Mouse (Mus musculus): ENCODE measurements around the gene Upk3a. TPM values are rescaled to one million over a fixed set of nuclear protein-coding genes. Genes with fewer than 3 reads are reported as not detected.
"Not testable (repeated sequence)": the region's sequence is repeated elsewhere in the genome, so short reads cannot be mapped to it uniquely, and the experiment has no call there.

Gene Upk3a
- polyA plus RNA-seq, 1 experiment from 2014 or later, result 0.47 TPM

DNA sequence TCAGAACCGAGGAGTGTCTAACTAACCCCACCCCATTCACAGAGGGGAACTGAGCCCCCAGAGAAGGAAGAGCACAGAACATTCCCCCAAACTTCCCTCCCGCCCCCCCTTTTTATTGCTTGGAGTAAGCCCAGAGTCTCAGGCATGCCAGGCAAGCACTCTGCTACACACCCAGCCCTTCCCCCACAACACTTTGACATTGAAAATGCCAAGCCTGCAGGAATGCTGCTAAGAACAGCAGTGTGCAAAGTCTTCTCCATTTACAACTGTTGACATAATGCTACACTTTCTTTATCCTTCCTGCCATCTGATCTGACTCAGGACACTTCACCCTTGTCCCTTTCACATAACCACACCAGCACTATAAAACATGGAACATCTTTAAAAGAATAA is 4.3 kb upstream of the Upk3a start:
- H3K36me3 ChIP-seq, result no peaks in the 10 kb centered on the region
- 55% methylated on average over 2 of the region's 2 CpGs for WGBS
- H3K27ac ChIP-seq, result peak overlapping the region; percentile 5; the same call in 1 of the 2 replicates
- peaks cover 23% of the 10 kb centered on the region for H3K27me3 ChIP-seq (ENCODE audit: insufficient read depth, poor library complexity, severe bottlenecking)
- peaks cover 27% of the 10 kb centered on the region for H3K4me1 ChIP-seq (replicated peaks)
- DNase-seq (ENCODE audit: low spot score), result no peak
- H3K9me3 ChIP-seq, result no peaks in the 10 kb centered on the region
- H3K4me3 ChIP-seq, result no peak overlapping the region

DNA sequence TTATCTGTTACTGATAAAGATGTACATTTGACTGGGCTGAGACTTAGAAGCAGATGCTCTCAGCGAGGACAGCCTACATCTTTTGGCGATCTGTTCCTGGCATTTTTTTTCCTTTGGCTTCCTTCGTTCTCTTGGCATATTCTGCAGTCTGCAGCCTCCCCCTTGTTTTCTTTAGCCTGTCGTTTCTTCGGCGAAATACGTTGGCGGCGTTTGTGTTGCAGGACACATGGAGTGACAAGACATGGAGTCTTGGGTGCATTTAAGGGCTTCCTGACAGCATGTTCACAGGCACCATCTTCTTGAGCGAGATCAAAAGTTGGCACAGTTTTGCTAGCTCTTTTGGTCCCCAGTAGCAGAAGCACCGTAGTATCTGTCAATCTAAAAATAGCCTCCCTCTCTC is 1.2 kb upstream of the Upk3a start:
- WGBS, result 88% methylated on average over 11 of the region's 11 CpGs
- peaks cover 33% of the 10 kb centered on the region for H3K27me3 ChIP-seq (ENCODE audit: insufficient read depth, poor library complexity, severe bottlenecking)
- DNase-seq (ENCODE audit: low spot score), result no peak

DNA sequence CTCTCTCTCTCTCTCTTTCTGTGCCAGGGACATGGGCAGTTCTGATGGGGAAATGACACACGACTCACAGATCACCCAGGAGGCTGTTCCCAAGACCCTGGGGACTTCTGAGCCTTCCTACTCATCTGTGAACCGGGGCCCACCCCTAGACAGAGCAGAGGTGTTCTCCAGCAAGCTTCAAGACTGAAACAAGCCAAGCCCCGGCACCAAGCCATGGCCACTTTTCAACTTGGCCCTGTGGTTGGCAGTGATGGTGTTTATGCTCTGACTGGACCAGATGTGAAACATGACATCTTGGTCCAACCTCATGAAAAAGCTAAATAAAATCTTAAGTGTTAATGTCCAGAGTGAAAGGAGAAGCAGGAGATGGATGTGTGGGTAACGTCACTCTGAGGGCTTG is 5.3 kb downstream of the Upk3a start:
- no peak for DNase-seq (ENCODE audit: low spot score)
- 74% methylated on average over 4 of the region's 4 CpGs for WGBS
- peaks cover 19% of the 10 kb centered on the region for H3K27me3 ChIP-seq (ENCODE audit: insufficient read depth, poor library complexity, severe bottlenecking)

More for the DNA sequence above, 1.2 kb upstream of the Upk3a start:
- Histone ChIP-seq H3K4me1 (replicated peaks) (peaks cover 28% of the 10 kb centered on the region), H3K36me3 (no peaks in the 10 kb centered on the region), H3K27ac (no peak overlapping the region), H3K4me3 (no peak overlapping the region), H3K9me3 (no peaks in the 10 kb centered on the region)

DNA sequence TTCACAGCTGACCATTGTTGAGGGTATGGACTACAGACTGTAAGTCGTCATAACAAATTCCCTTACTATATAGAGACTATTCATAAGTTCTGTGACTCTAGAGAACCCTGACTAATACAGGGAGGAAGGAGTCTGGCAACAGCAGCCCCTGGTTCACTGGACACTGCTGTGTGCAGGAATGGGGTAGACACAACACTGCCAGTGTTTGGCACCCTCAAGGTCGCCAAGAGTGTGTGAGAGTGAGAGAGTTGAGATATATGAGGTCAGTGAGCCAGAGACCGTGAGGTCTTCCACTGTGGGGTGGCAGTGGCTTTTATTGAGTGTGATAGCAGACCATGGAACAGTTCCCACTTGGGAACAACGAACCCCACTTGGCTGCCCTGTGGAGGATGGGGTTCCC is 9.3 kb downstream of the Upk3a start:
- Histone ChIP-seq H3K27me3 (ENCODE audit: insufficient read depth, poor library complexity, severe bottlenecking) (peaks cover 2% of the 10 kb centered on the region; the same call in 1 of the 2 replicates), H3K4me3 (no peak overlapping the region), H3K4me1 (replicated peaks) (no peaks in the 10 kb centered on the region), H3K27ac (no peak overlapping the region), H3K9me3 (no peaks in the 10 kb centered on the region), H3K36me3 (no peaks in the 10 kb centered on the region)
- 83% methylated on average over 4 of the region's 4 CpGs for WGBS
- no peak for DNase-seq (ENCODE audit: low spot score)

More for the DNA sequence above, 5.3 kb downstream of the Upk3a start:
- H3K9me3 ChIP-seq, result no peaks in the 10 kb centered on the region
- H3K4me1 ChIP-seq (replicated peaks), result peaks cover 6% of the 10 kb centered on the region
- no peak overlapping the region for H3K4me3 ChIP-seq
- H3K36me3 ChIP-seq, result no peaks in the 10 kb centered on the region
- H3K27ac ChIP-seq, result no peak overlapping the region

DNA sequence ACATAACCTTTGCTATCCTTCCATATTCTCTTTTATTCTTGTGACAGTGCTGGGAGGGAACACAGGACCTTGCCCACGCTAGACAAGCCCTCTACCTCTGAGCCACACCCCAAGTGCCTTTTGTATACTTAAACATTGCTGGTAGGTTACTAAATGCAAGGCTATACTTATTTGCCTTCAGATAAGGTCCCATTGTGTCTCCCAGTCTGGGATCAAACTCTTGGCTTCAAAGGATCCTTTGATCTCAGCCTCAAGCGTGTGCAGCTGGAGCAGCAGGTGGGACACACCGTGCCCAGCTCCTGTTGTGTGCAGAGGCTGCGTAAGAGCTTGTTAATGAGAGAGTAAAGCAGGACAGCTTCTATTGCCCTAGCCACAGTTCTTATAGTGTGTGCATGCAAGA is 10.8 kb downstream of the Upk3a start:
- no peaks in the 10 kb centered on the region for H3K36me3 ChIP-seq
- H3K27me3 ChIP-seq (ENCODE audit: insufficient read depth, poor library complexity, severe bottlenecking), result no peaks in the 10 kb centered on the region
- WGBS, result 56% methylated on average over 4 of the region's 4 CpGs
- no peak overlapping the region for H3K4me3 ChIP-seq
- DNase-seq (ENCODE audit: low spot score), result no peak
- no peaks in the 10 kb centered on the region for H3K9me3 ChIP-seq
- H3K4me1 ChIP-seq (replicated peaks), result no peaks in the 10 kb centered on the region
- no peak overlapping the region for H3K27ac ChIP-seq

DNA sequence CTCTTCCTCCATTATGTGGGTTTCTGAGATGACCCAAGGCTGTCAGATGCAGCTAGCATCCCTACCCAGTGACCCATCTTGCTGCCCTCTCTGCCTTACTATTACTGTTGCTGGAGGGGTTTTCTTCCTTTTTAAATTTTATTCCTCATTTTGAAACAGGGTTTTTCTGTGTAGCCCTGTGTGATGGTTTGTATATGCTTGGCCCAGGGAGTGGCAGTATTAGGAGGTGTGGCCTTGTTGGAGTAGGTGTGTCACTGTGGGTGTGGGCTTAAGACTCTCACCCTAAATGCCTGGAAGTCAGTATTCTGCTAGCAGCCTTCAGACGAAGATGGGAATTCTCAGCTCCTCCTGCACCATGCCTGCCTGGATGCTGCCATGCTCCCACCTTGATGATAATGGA is 11.7 kb downstream of the Upk3a start, which contains the start of gene Fam118a:
Gene Fam118a (plus strand): TSS at position 301 of the 400 bp plus-strand sequence.
- not testable (repeated sequence) for H3K4me1 ChIP-seq (replicated peaks); H3K27me3 ChIP-seq (ENCODE audit: insufficient read depth, poor library complexity, severe bottlenecking); H3K4me3 ChIP-seq; H3K9me3 ChIP-seq; H3K36me3 ChIP-seq; H3K27ac ChIP-seq; DNase-seq (ENCODE audit: low spot score)
- WGBS, result 45% methylated on average over 1 of the region's 1 CpGs

DNA sequence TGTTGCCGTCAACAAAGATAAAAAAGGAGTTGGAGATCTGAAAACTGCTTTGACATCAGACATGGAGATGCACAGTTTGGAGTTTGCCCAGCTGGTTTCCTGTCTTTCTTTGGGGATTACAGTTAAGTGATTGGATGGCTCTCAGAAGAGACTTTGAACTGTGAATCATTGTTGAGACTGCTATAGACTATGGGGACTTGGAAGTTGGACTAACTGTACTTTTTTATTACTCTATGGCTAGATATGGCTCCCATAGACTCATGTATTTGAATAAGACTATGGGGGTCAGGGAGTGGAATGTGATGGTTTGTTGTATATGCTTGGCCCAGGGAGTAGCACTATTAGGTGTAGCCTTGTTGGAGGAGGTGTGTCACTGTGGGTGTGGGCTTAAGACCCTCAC is 13.7 kb downstream of the Upk3a start:
- not testable (repeated sequence) for H3K27ac ChIP-seq; H3K4me3 ChIP-seq; H3K9me3 ChIP-seq; DNase-seq (ENCODE audit: low spot score); H3K36me3 ChIP-seq; H3K4me1 ChIP-seq (replicated peaks)
- peaks cover 11% of the 10 kb centered on the region for H3K27me3 ChIP-seq (ENCODE audit: insufficient read depth, poor library complexity, severe bottlenecking)
- 84% methylated on average over 1 of the region's 1 CpGs for WGBS

DNA sequence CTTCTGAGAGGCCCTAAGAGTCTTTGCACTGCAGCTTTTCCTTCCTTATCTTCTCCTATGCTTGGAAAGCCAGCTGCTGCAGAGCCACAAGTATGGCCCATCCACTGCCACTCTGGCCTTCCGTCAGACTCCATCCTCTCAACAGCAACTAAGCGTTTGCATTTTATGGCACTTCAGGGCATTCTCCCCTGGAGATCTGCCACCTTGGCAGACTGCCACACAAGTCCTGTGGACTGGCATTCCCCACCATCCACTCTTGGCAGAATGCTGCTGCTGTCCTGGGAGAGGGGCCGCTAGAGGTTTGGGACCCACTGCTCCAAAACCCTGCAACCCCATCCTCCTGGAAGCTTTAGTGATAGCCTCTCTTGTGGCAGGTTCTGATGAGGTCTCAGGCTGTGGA is 14.9 kb downstream of the Upk3a start:
- Histone ChIP-seq H3K9me3 (no peaks in the 10 kb centered on the region), H3K27ac (no peak overlapping the region), H3K4me3 (no peak overlapping the region), H3K4me1 (replicated peaks) (peaks cover 6% of the 10 kb centered on the region), H3K27me3 (ENCODE audit: insufficient read depth, poor library complexity, severe bottlenecking) (peaks cover 18% of the 10 kb centered on the region), H3K36me3 (no peaks in the 10 kb centered on the region)
- no peak for DNase-seq (ENCODE audit: low spot score)
- WGBS, result 95% methylated on average over 3 of the region's 3 CpGs

DNA sequence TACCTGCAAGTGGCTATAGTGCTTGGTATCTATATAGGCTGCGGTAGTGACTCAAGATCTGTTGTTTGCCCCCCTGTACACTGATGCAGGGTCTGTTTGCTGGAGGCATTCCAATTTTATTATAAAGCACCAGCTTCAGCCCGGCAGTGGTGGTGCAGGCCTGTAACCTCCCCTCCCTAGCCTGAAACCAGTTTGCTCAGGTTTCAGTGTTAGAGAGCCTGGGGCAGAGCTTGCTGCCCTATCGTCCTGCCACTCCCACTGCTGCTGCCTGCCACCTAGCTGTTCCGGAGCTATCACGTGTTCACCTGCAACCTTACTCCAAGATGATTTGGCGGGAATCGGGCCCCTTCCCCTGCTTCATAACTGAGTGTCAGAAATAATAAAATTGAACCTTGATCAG is 17.0 kb downstream of the Upk3a start:
- WGBS, result 48% methylated on average over 7 of the region's 7 CpGs
- H3K4me3 ChIP-seq; H3K27ac ChIP-seq; H3K36me3 ChIP-seq; H3K9me3 ChIP-seq; DNase-seq (ENCODE audit: low spot score): not testable (repeated sequence)
- H3K4me1 ChIP-seq (replicated peaks), result peaks cover 25% of the 10 kb centered on the region
- peaks cover 18% of the 10 kb centered on the region for H3K27me3 ChIP-seq (ENCODE audit: insufficient read depth, poor library complexity, severe bottlenecking)

DNA sequence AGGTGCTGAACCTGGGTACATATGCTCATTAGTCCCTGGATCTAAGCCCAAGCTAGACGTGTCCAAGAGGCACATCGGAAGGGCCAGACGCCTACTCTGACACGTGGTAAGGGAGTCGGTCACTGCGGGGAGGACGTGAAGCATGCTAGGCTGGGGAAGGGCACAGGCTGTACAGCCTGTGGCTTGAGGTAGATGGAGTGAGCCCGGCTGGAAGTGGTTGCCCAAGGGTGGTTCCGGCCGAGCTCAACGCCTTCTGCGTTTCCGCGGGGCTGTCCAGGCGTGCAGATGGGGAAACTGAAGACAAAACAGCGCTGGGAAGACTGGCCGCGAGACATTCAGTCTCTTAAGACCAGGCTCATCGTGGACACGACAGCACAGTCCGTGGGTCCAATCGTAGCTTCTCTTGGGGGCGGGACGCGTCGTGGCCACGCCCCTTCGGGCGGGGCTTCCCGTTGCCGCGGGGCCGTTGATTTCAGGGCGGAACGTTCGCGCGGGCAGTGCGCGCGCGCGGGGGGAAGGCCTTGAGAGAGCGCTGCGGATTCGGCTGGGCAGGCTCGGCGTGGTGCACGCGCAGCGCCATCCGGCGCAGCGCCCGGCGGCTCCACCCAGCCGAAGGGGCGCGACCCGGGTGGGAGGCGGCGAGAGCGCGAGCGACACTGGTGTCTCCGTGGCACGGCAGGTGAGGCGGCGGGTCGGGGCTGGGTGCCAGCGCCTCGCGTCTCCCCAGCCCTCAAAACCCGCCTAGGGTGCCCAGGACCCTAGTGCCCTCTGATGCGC is 19.8 kb downstream of the Upk3a start:
- H3K27ac ChIP-seq, result peak overlapping the region; percentile 92
- H3K27me3 ChIP-seq (ENCODE audit: insufficient read depth, poor library complexity, severe bottlenecking), result peaks cover 18% of the 10 kb centered on the region
- peak; percentile 97 for DNase-seq (ENCODE audit: low spot score)
- no peaks in the 10 kb centered on the region for H3K36me3 ChIP-seq
- H3K4me3 ChIP-seq, result peak overlapping the region; percentile 84
- WGBS, result under 1% methylated on average over 75 of the region's 75 CpGs
- H3K9me3 ChIP-seq, result no peaks in the 10 kb centered on the region
- H3K4me1 ChIP-seq (replicated peaks), result peaks cover 38% of the 10 kb centered on the region

DNA sequence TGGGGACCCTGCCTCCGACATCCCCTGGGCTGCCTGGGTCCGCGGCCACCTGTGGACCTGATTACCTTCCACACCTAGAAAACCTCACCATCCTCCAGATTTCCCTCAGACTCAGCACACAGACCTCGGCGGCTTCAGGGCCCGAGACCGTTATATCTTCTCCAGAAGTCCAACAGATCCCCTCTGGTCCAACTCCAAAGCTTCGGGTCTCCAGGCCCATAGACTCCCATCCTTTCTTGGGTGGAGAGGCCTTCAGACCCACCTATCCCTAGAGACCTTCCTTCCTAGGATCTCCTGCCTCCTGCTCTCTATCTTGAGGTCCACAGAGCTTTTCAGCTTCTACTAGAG is 20.4 kb downstream of the Upk3a start:
- Histone ChIP-seq H3K36me3 (no peaks in the 10 kb centered on the region), H3K4me1 (replicated peaks) (peaks cover 44% of the 10 kb centered on the region), H3K27me3 (ENCODE audit: insufficient read depth, poor library complexity, severe bottlenecking) (peaks cover 18% of the 10 kb centered on the region), H3K27ac (peak overlapping the region; percentile 92), H3K9me3 (no peaks in the 10 kb centered on the region), H3K4me3 (peak overlapping the region; percentile 84)
- WGBS, result 9% methylated on average over 8 of the region's 8 CpGs
- no peak for DNase-seq (ENCODE audit: low spot score)

DNA sequence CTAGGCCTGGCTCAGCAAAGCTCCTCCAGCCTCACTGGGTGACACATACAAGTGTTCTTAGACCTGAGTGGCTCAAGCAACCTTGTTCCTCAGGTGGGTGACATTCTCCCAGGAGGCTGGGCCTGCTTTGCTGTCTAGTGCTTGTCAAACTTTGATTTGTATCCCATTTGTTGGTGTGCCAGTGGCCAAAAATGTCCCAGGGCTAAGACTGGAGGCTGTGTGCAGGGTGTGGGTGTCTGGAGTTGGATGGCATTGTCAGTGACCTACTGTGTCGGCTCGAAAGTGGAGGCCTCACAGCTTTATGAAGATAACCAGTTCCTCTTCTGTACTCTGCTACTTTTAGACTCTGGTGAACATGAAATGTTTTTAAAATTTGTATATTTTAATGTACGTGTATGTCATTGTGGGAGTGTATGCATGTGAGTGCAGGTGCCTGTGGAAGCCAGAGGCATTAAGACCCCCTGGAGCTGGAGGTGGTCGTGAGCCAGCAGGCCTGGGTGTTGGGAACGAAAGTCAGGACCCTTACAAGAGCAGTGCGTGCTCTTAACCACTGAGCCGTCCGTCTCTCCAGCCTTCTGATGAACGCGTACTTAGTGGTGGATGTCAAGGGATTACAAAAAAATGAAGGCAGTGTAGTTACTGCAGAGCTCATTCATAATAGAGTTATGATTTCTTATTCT is 24.7 kb downstream of the Upk3a start:
- H3K4me1 ChIP-seq (replicated peaks), result peaks cover 57% of the 10 kb centered on the region
- H3K36me3 ChIP-seq, result peaks cover 19% of the 10 kb centered on the region
- no peak for DNase-seq (ENCODE audit: low spot score)
- H3K27me3 ChIP-seq (ENCODE audit: insufficient read depth, poor library complexity, severe bottlenecking), result no peaks in the 10 kb centered on the region; the same call in 1 of the 2 replicates
- peak overlapping the region; percentile 80 for H3K27ac ChIP-seq
- WGBS, result 87% methylated on average over 10 of the region's 10 CpGs
- H3K4me3 ChIP-seq, result no peak overlapping the region
- H3K9me3 ChIP-seq, result no peaks in the 10 kb centered on the region

DNA sequence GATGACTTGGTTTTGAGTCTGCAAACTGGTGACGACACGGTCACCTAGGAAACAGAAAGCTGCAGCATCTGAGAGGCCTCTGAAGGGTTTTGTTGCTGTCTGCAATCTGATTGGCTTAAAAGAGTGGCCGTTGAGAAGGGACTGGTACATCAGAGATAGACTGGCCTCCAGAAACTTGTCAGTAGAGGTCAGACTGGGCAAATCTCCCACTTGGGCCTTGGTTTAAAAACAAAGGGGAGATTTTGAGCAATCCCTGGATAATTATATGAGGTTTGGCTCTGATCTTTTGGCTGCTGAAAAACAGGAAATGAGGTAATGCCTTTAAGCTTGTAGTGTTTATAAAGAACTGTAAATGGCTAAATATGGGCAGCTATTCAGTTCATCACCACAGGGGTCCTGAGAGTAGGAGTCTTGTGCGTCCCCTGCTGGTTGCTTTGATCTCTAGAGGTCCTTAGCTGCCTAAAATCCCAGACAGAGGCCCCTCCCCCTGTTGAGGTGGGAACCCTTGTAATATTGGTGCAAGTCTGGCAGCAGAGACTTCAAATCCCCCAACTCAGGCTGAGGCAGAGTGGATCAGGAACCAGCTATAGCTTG is 25.5 kb downstream of the Upk3a start:
- no peaks in the 10 kb centered on the region; the same call in 1 of the 2 replicates for H3K27me3 ChIP-seq (ENCODE audit: insufficient read depth, poor library complexity, severe bottlenecking)
- H3K36me3 ChIP-seq, result peaks cover 27% of the 10 kb centered on the region
- peak overlapping the region; percentile 80 for H3K27ac ChIP-seq
- H3K4me3 ChIP-seq, result no peak overlapping the region
- WGBS, result 15% methylated on average over 4 of the region's 4 CpGs
- H3K9me3 ChIP-seq, result no peaks in the 10 kb centered on the region
- DNase-seq (ENCODE audit: low spot score), result peak; percentile 54
- H3K4me1 ChIP-seq (replicated peaks), result peaks cover 51% of the 10 kb centered on the region
